Mouse (Mus musculus): ENCODE measurements around the gene Enpp1. TPM values are rescaled to one million over a fixed set of nuclear protein-coding genes. Genes with fewer than 3 reads are reported as not detected.

Enpp1 gene
- polyA plus RNA-seq, 1 experiment from 2014 or later, result 1.4 TPM

- ATAC-seq (replicated peaks; ENCODE audit: insufficient number of reproducible peaks, low FRiP score, low TSS enrichment, low read depth) (no peak), DNase-seq (ENCODE audit: low spot score) (no peak)
- H3K4me3 ChIP-seq (ENCODE audit: low read depth, low read length), result no peak overlapping the region
- H3K36me3 ChIP-seq (replicated peaks; ENCODE audit: control insufficient read depth, insufficient read depth, low read depth, low read length), result no peaks in the 10 kb centered on the region
- no peaks in the 10 kb centered on the region for H3K27me3 ChIP-seq (ENCODE audit: control insufficient read depth, insufficient read depth, low read length)
- no peak overlapping the region for H3K4me2 ChIP-seq (ENCODE audit: low read depth, low read length)
- H3K27ac ChIP-seq (replicated peaks; ENCODE audit: low read depth, low read length), result no peak overlapping the region
- WGBS, result 96% methylated on average over 2 of the region's 2 CpGs
- H3K9ac ChIP-seq (replicated peaks; ENCODE audit: low read length), result no peak overlapping the region
- no peaks in the 10 kb centered on the region for H3K9me3 ChIP-seq (replicated peaks; ENCODE audit: control insufficient read depth, low read length)
- H3K4me1 ChIP-seq (ENCODE audit: control insufficient read depth, insufficient read depth, low read length), result no peaks in the 10 kb centered on the region
Observed at GRCm38 (mm10) chr10:24672948-24673347, 39.0 kb downstream of the Enpp1 start.

GRCm38 (mm10) chr10:24670548-24670947, 41.4 kb downstream of the Enpp1 start:
- ATAC-seq (replicated peaks; ENCODE audit: insufficient number of reproducible peaks, low FRiP score, low TSS enrichment, low read depth) (no peak), DNase-seq (ENCODE audit: low spot score) (no peak)
- Histone ChIP-seq H3K9ac (replicated peaks; ENCODE audit: low read length) (no peak overlapping the region), H3K27ac (replicated peaks; ENCODE audit: low read depth, low read length) (no peak overlapping the region), H3K9me3 (replicated peaks; ENCODE audit: control insufficient read depth, low read length) (no peaks in the 10 kb centered on the region), H3K27me3 (ENCODE audit: control insufficient read depth, insufficient read depth, low read length) (no peaks in the 10 kb centered on the region), H3K4me1 (ENCODE audit: control insufficient read depth, insufficient read depth, low read length) (no peaks in the 10 kb centered on the region), H3K36me3 (replicated peaks; ENCODE audit: control insufficient read depth, insufficient read depth, low read depth, low read length) (no peaks in the 10 kb centered on the region), H3K4me3 (ENCODE audit: low read depth, low read length) (no peak overlapping the region), H3K4me2 (ENCODE audit: low read depth, low read length) (no peak overlapping the region)
- 88% methylated on average over 6 of the region's 6 CpGs for WGBS

GRCm38 (mm10) chr10:24650990-24651569, 60.9 kb downstream of the Enpp1 start:
- Histone ChIP-seq H3K36me3 (replicated peaks; ENCODE audit: control insufficient read depth, insufficient read depth, low read depth, low read length) (no peaks in the 10 kb centered on the region), H3K27me3 (ENCODE audit: control insufficient read depth, insufficient read depth, low read length) (no peaks in the 10 kb centered on the region), H3K4me1 (ENCODE audit: control insufficient read depth, insufficient read depth, low read length) (no peaks in the 10 kb centered on the region), H3K27ac (replicated peaks; ENCODE audit: low read depth, low read length) (no peak overlapping the region), H3K9ac (replicated peaks; ENCODE audit: low read length) (no peak overlapping the region), H3K9me3 (replicated peaks; ENCODE audit: control insufficient read depth, low read length) (no peaks in the 10 kb centered on the region), H3K4me3 (ENCODE audit: low read depth, low read length) (no peak overlapping the region), H3K4me2 (ENCODE audit: low read depth, low read length) (no peak overlapping the region)
- DNase-seq (ENCODE audit: low spot score) (no peak), ATAC-seq (replicated peaks; ENCODE audit: insufficient number of reproducible peaks, low FRiP score, low TSS enrichment, low read depth) (no peak)
- 88% methylated on average over 11 of the region's 11 CpGs for WGBS

GRCm38 (mm10) chr10:24647996-24648738, 63.8 kb downstream of the Enpp1 start:
- no peak for DNase-seq (ENCODE audit: low spot score)
- 73% methylated on average over 6 of the region's 6 CpGs for whole genome bisulfite sequencing
- Histone ChIP-seq H3K36me3 (replicated peaks; ENCODE audit: control insufficient read depth, insufficient read depth, low read depth, low read length) (no peaks in the 10 kb centered on the region), H3K27ac (replicated peaks; ENCODE audit: low read depth, low read length) (no peak overlapping the region), H3K9me3 (replicated peaks; ENCODE audit: control insufficient read depth, low read length) (no peaks in the 10 kb centered on the region), H3K4me3 (ENCODE audit: low read depth, low read length) (no peak overlapping the region), H3K27me3 (ENCODE audit: control insufficient read depth, insufficient read depth, low read length) (no peaks in the 10 kb centered on the region), H3K9ac (replicated peaks; ENCODE audit: low read length) (no peak overlapping the region), H3K4me2 (ENCODE audit: low read depth, low read length) (no peak overlapping the region), H3K4me1 (ENCODE audit: control insufficient read depth, insufficient read depth, low read length) (no peaks in the 10 kb centered on the region)
- no peak for ATAC-seq (replicated peaks; ENCODE audit: insufficient number of reproducible peaks, low FRiP score, low TSS enrichment, low read depth)

GRCm38 (mm10) chr10:24645169-24645568, 66.8 kb downstream of the Enpp1 start:
- Histone ChIP-seq H3K27ac (replicated peaks; ENCODE audit: low read depth, low read length) (no peak overlapping the region), H3K4me1 (ENCODE audit: control insufficient read depth, insufficient read depth, low read length) (no peaks in the 10 kb centered on the region), H3K9me3 (replicated peaks; ENCODE audit: control insufficient read depth, low read length) (no peaks in the 10 kb centered on the region), H3K9ac (replicated peaks; ENCODE audit: low read length) (no peak overlapping the region), H3K4me3 (ENCODE audit: low read depth, low read length) (no peak overlapping the region), H3K36me3 (replicated peaks; ENCODE audit: control insufficient read depth, insufficient read depth, low read depth, low read length) (no peaks in the 10 kb centered on the region), H3K4me2 (ENCODE audit: low read depth, low read length) (no peak overlapping the region), H3K27me3 (ENCODE audit: control insufficient read depth, insufficient read depth, low read length) (no peaks in the 10 kb centered on the region)
- no peak for DNase-seq (ENCODE audit: low spot score)
- ATAC-seq (replicated peaks; ENCODE audit: insufficient number of reproducible peaks, low FRiP score, low TSS enrichment, low read depth), result no peak
- WGBS, result 93% methylated on average over 8 of the region's 8 CpGs

- Histone ChIP-seq H3K4me1 (ENCODE audit: control insufficient read depth, insufficient read depth, low read length) (no peaks in the 10 kb centered on the region), H3K4me2 (ENCODE audit: low read depth, low read length) (no peak overlapping the region), H3K27ac (replicated peaks; ENCODE audit: low read depth, low read length) (no peak overlapping the region), H3K4me3 (ENCODE audit: low read depth, low read length) (no peak overlapping the region), H3K27me3 (ENCODE audit: control insufficient read depth, insufficient read depth, low read length) (no peaks in the 10 kb centered on the region), H3K36me3 (replicated peaks; ENCODE audit: control insufficient read depth, insufficient read depth, low read depth, low read length) (no peaks in the 10 kb centered on the region), H3K9ac (replicated peaks; ENCODE audit: low read length) (no peak overlapping the region), H3K9me3 (replicated peaks; ENCODE audit: control insufficient read depth, low read length) (no peaks in the 10 kb centered on the region)
- 87% methylated on average over 11 of the region's 11 CpGs for WGBS
- ATAC-seq (replicated peaks; ENCODE audit: insufficient number of reproducible peaks, low FRiP score, low TSS enrichment, low read depth), result no peak
- DNase-seq (ENCODE audit: low spot score), result no peak
Observed at GRCm38 (mm10) chr10:24642796-24643580, 69.0 kb downstream of the Enpp1 start.

GRCm38 (mm10) chr10:24641416-24642140, 70.4 kb downstream of the Enpp1 start:
- Histone ChIP-seq H3K4me1 (ENCODE audit: control insufficient read depth, insufficient read depth, low read length) (no peaks in the 10 kb centered on the region), H3K4me3 (ENCODE audit: low read depth, low read length) (no peak overlapping the region), H3K9me3 (replicated peaks; ENCODE audit: control insufficient read depth, low read length) (no peaks in the 10 kb centered on the region), H3K27me3 (ENCODE audit: control insufficient read depth, insufficient read depth, low read length) (no peaks in the 10 kb centered on the region), H3K4me2 (ENCODE audit: low read depth, low read length) (no peak overlapping the region), H3K36me3 (replicated peaks; ENCODE audit: control insufficient read depth, insufficient read depth, low read depth, low read length) (no peaks in the 10 kb centered on the region), H3K27ac (replicated peaks; ENCODE audit: low read depth, low read length) (no peak overlapping the region), H3K9ac (replicated peaks; ENCODE audit: low read length) (no peak overlapping the region)
- ATAC-seq (replicated peaks; ENCODE audit: insufficient number of reproducible peaks, low FRiP score, low TSS enrichment, low read depth) (no peak), DNase-seq (ENCODE audit: low spot score) (no peak)
- 49% methylated on average over 14 of the region's 14 CpGs for WGBS

All from embryonic facial prominence, embryonic 11.5 days (tissue).